Mouse (Mus musculus): ENCODE measurements around the gene Fbxo31. TPM values are rescaled to one million over a fixed set of nuclear protein-coding genes. Genes with fewer than 3 reads are reported as not detected.

Gene Fbxo31
- total and polyA plus RNA-seq, 2 experiments from 2014 or later: 37.3 to 68.9 TPM

GRCm38 (mm10) chr8:121563701-121564100 is 14.9 kb downstream of the Fbxo31 start:
- no peaks in the 10 kb centered on the region for H3K9me3 ChIP-seq (ENCODE audit: low read length)
- no peak overlapping the region for H3K4me3 ChIP-seq (ENCODE audit: low read depth, low read length)
- H3K4me1 ChIP-seq (ENCODE audit: insufficient read depth, low read length): no peaks in the 10 kb centered on the region
- DNase-seq (ENCODE audit: low spot score): no peak
- TF ChIP-seq CTCF (IDR thresholded peaks at IDR 0.05): no peak
- no peak overlapping the region for H3K27ac ChIP-seq (ENCODE audit: low read depth, low read length)
- no peaks in the 10 kb centered on the region for H3K27me3 ChIP-seq (ENCODE audit: insufficient read depth, low read length)
- H3K4me2 ChIP-seq (ENCODE audit: low read depth, low read length, poor library complexity, severe bottlenecking): no peak overlapping the region
- ATAC-seq (ENCODE audit: low FRiP score): no peak
- H3K9ac ChIP-seq (replicated peaks; ENCODE audit: low read length, poor library complexity, severe bottlenecking): no peak overlapping the region
- WGBS: 54% methylated on average over 6 of the region's 6 CpGs
- peaks cover 24% of the 10 kb centered on the region for H3K36me3 ChIP-seq (ENCODE audit: insufficient read depth, low read length)

- Histone ChIP-seq H3K27ac (ENCODE audit: low read depth, low read length) (no peak overlapping the region), H3K4me3 (ENCODE audit: low read depth, low read length) (no peak overlapping the region), H3K9me3 (ENCODE audit: low read length) (no peaks in the 10 kb centered on the region), H3K4me2 (ENCODE audit: low read depth, low read length, poor library complexity, severe bottlenecking) (no peak overlapping the region), H3K4me1 (ENCODE audit: insufficient read depth, low read length) (no peaks in the 10 kb centered on the region), H3K27me3 (ENCODE audit: insufficient read depth, low read length) (no peaks in the 10 kb centered on the region), H3K36me3 (ENCODE audit: insufficient read depth, low read length) (peaks cover 30% of the 10 kb centered on the region), H3K9ac (replicated peaks; ENCODE audit: low read length, poor library complexity, severe bottlenecking) (no peak overlapping the region)
- 78% methylated on average over 9 of the region's 9 CpGs for WGBS
- DNase-seq (ENCODE audit: low spot score) (no peak), ATAC-seq (ENCODE audit: low FRiP score) (no peak)
- no peak for TF ChIP-seq CTCF (IDR thresholded peaks at IDR 0.05)
Observed at GRCm38 (mm10) chr8:121562941-121563351, 15.7 kb downstream of the Fbxo31 start.

GRCm38 (mm10) chr8:121561636-121562345 is 16.8 kb downstream of the Fbxo31 start:
- no peaks in the 10 kb centered on the region for H3K27me3 ChIP-seq (ENCODE audit: insufficient read depth, low read length)
- WGBS: 86% methylated on average over 15 of the region's 16 CpGs
- H3K4me1 ChIP-seq (ENCODE audit: insufficient read depth, low read length): no peaks in the 10 kb centered on the region
- TF ChIP-seq CTCF (IDR thresholded peaks at IDR 0.05): no peak
- H3K27ac ChIP-seq (ENCODE audit: low read depth, low read length): no peak overlapping the region
- no peak overlapping the region for H3K9ac ChIP-seq (replicated peaks; ENCODE audit: low read length, poor library complexity, severe bottlenecking)
- no peaks in the 10 kb centered on the region for H3K9me3 ChIP-seq (ENCODE audit: low read length)
- H3K4me3 ChIP-seq (ENCODE audit: low read depth, low read length): no peak overlapping the region
- DNase-seq (ENCODE audit: low spot score) (no peak), ATAC-seq (ENCODE audit: low FRiP score) (no peak)
- no peak overlapping the region for H3K4me2 ChIP-seq (ENCODE audit: low read depth, low read length, poor library complexity, severe bottlenecking)
- H3K36me3 ChIP-seq (ENCODE audit: insufficient read depth, low read length): peaks cover 30% of the 10 kb centered on the region

GRCm38 (mm10) chr8:121560432-121561100 is 18.0 kb downstream of the Fbxo31 start:
- no peaks in the 10 kb centered on the region for H3K9me3 ChIP-seq (ENCODE audit: low read length)
- no peaks in the 10 kb centered on the region for H3K27me3 ChIP-seq (ENCODE audit: insufficient read depth, low read length)
- H3K4me1 ChIP-seq (ENCODE audit: insufficient read depth, low read length): no peaks in the 10 kb centered on the region
- H3K36me3 ChIP-seq (ENCODE audit: insufficient read depth, low read length): peaks cover 32% of the 10 kb centered on the region
- H3K4me2 ChIP-seq (ENCODE audit: low read depth, low read length, poor library complexity, severe bottlenecking): no peak overlapping the region
- no peak overlapping the region for H3K9ac ChIP-seq (replicated peaks; ENCODE audit: low read length, poor library complexity, severe bottlenecking)
- DNase-seq (ENCODE audit: low spot score) (no peak), ATAC-seq (ENCODE audit: low FRiP score) (no peak)
- no peak for TF ChIP-seq CTCF (IDR thresholded peaks at IDR 0.05)
- no peak overlapping the region for H3K4me3 ChIP-seq (ENCODE audit: low read depth, low read length)
- 92% methylated on average over 7 of the region's 7 CpGs for WGBS
- H3K27ac ChIP-seq (ENCODE audit: low read depth, low read length): no peak overlapping the region

- no peak for TF ChIP-seq CTCF (IDR thresholded peaks at IDR 0.05)
- Histone ChIP-seq H3K27me3 (ENCODE audit: insufficient read depth, low read length) (no peaks in the 10 kb centered on the region), H3K9ac (replicated peaks; ENCODE audit: low read length, poor library complexity, severe bottlenecking) (no peak overlapping the region), H3K4me1 (ENCODE audit: insufficient read depth, low read length) (no peaks in the 10 kb centered on the region), H3K4me2 (ENCODE audit: low read depth, low read length, poor library complexity, severe bottlenecking) (no peak overlapping the region), H3K9me3 (ENCODE audit: low read length) (no peaks in the 10 kb centered on the region), H3K27ac (ENCODE audit: low read depth, low read length) (no peak overlapping the region), H3K36me3 (ENCODE audit: insufficient read depth, low read length) (peaks cover 29% of the 10 kb centered on the region), H3K4me3 (ENCODE audit: low read depth, low read length) (no peak overlapping the region)
- 94% methylated on average over 12 of the region's 12 CpGs for WGBS
- ATAC-seq (ENCODE audit: low FRiP score) (no peak), DNase-seq (ENCODE audit: low spot score) (no peak)
Observed at GRCm38 (mm10) chr8:121559801-121560200, 18.8 kb downstream of the Fbxo31 start.

- TF ChIP-seq CTCF (IDR thresholded peaks at IDR 0.05): no peak
- H3K4me1 ChIP-seq (ENCODE audit: insufficient read depth, low read length): no peaks in the 10 kb centered on the region
- H3K36me3 ChIP-seq (ENCODE audit: insufficient read depth, low read length): peaks cover 42% of the 10 kb centered on the region
- ATAC-seq (ENCODE audit: low FRiP score) (no peak), DNase-seq (ENCODE audit: low spot score) (no peak)
- no peaks in the 10 kb centered on the region for H3K9me3 ChIP-seq (ENCODE audit: low read length)
- no peak overlapping the region for H3K4me2 ChIP-seq (ENCODE audit: low read depth, low read length, poor library complexity, severe bottlenecking)
- no peaks in the 10 kb centered on the region for H3K27me3 ChIP-seq (ENCODE audit: insufficient read depth, low read length)
- H3K9ac ChIP-seq (replicated peaks; ENCODE audit: low read length, poor library complexity, severe bottlenecking): no peak overlapping the region
- WGBS: 91% methylated on average over 16 of the region's 16 CpGs
- no peak overlapping the region for H3K27ac ChIP-seq (ENCODE audit: low read depth, low read length)
- no peak overlapping the region for H3K4me3 ChIP-seq (ENCODE audit: low read depth, low read length)
Observed at GRCm38 (mm10) chr8:121558538-121558937, 20.1 kb downstream of the Fbxo31 start.
